Mouse (Mus musculus): ENCODE results near the gene Khk.

Gene Khk

DNA sequence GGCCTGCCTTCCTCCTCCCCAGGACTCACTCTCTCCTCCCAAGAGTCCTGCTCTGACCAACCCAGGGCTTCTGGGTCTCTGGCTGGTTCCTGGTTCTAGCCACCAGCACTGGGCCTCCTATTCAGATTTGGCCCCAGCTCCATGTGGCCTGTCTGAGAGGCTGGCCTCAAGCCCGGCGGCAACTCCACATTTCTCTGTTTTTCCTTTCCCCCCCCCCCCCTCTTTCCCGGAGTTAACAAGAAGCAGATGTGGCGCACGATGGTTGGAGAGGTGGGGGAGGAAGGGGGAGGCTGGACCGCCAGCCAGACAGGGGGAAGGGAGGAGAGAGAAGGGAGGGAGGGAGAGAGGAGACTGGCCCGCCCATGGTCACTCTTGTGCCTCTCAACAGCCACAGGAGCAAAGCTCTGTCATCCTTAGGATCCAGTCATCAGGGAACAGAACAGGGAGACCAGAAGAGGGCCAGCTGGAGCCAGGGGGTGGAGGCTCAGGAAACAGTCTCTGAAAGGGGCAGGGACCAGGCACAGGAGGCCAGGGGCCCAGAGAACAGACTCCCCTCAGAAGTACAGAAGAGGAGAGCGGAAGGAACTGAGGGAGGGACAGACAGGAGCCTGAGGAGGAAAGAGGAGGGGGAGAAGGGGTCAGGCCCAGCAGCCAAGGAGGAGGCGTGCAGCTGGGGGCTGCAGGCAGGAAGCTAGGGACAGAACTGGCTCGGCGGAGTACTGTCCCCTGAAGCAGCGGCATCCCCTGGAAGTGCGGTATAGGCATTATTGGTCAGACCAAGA lies 8.0 kb upstream of the Khk start, which contains the start of gene Emilin1:
Gene Emilin1, plus strand, starts transcription at position 343 of the 782 bp plus-strand sequence.
- no peak for DNase-seq (ENCODE audit: low read depth, low spot score)

DNA sequence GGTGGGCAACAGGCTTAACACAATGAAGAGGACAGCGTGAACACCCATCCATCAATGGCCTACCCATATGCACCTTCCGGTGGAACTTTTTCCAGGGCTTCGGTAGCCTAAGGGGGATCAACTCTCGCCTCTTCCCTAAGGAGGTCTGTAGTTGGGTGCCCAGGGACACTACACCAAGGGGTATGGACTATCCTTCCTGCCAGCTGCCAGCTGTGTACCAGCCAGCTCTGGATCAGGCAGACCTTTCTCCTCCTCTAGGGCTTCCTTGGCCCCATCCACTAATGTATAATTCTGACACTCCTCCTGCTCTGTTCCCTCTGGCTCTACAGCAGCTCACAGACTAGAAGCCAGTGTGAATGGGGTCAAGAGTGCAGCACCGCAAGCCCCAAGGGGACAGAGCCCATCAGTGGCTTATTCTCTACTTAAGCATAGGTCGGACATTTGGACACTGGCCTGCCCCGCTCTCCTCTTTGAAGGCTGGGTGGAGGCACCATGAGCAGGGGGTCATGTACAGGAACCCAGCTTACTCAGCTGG lies 7.1 kb upstream of the Khk start:
- no peak for DNase-seq (ENCODE audit: low read depth, low spot score)

- DNase-seq (ENCODE audit: low read depth, low spot score): no peak
Measured at GRCm38 (mm10) chr5:30914849-30915248, 6.4 kb upstream of the Khk start.

GRCm38 (mm10) chr5:30915456-30915855 lies 5.8 kb upstream of the Khk start:
- no peak for DNase-seq (ENCODE audit: low read depth, low spot score)

DNA sequence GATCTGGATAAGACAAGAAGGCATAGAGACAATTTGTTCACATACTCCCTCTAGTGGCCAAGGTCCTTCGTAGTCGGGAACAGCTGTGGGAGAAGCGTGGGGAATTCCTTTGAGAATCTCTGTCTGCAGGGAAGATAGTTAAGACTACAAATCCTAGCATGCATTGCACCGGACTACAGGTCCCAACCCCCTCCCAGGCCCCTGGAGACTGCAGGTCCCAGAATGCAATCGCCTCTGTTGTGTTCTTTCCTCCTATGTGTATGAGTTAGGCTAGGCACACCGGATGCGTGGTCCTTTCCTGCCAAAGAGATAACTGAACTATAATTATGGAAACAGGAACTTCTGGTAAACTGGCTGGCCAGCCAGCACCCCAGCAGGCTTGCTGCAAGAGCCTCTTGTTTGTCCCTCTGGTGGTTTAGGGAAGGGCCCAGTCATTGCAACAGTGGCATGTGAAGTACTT lies 5.2 kb upstream of the Khk start:
- peak; percentile 54 for DNase-seq (ENCODE audit: low read depth, low spot score)

DNA sequence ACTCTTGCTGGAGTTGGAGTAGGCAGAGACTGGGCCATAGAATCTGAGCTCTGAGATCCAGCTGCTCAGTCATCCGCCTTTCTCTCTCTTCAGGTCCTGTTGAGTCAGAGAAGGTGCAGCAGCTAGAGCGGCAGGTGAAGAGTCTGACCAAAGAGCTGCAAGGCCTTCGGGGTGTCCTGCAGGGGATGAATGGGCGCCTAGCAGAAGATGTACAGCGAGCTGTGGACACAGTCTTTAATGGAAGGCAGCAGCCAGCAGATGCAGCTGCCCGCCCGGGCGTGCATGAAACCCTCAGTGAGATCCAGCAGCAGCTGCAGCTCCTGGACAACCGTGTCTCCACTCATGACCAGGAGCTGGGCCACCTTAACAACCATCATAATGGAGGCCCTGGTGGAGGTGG lies 4.4 kb upstream of the Khk start:
- no peak for DNase-seq (ENCODE audit: low read depth, low spot score)

- no peak for DNase-seq (ENCODE audit: low read depth, low spot score)
Measured at GRCm38 (mm10) chr5:30917348-30917747, 3.9 kb upstream of the Khk start.

DNA sequence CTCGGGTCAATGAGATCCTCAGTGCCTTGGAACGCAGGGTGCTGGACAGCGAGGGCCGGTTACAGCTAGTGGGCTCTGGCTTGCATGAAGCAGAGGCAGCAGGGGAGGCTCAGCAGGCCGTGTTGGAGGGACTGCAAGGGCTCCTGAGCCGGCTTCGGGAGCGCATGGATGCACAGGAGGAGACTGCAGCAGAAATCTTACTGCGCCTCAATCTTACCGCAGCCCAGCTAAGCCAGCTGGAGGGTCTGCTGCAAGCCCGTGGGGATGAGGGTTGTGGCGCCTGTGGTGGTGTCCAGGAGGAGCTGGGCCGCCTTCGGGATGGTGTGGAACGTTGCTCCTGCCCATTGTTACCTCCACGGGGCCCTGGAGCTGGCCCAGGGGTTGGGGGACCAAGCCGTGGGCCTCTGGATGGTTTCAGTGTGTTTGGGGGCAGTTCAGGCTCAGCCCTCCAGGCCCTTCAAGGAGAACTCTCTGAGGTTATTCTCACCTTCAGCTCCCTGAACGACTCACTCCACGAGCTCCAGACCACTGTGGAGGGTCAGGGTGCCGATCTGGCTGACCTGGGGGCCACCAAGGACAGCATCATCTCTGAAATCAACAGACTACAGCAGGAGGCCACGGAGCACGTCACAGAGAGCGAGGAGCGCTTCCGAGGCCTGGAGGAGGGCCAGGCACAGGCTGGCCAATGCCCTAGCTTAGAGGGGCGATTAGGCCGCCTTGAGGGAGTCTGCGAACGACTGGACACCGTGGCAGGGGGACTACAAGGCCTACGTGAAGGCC lies 3.1 kb upstream of the Khk start:
- DNase-seq (ENCODE audit: low read depth, low spot score): no peak

- no peak for DNase-seq (ENCODE audit: low read depth, low spot score)
Measured at GRCm38 (mm10) chr5:30918691-30919090, 2.5 kb upstream of the Khk start.

DNA sequence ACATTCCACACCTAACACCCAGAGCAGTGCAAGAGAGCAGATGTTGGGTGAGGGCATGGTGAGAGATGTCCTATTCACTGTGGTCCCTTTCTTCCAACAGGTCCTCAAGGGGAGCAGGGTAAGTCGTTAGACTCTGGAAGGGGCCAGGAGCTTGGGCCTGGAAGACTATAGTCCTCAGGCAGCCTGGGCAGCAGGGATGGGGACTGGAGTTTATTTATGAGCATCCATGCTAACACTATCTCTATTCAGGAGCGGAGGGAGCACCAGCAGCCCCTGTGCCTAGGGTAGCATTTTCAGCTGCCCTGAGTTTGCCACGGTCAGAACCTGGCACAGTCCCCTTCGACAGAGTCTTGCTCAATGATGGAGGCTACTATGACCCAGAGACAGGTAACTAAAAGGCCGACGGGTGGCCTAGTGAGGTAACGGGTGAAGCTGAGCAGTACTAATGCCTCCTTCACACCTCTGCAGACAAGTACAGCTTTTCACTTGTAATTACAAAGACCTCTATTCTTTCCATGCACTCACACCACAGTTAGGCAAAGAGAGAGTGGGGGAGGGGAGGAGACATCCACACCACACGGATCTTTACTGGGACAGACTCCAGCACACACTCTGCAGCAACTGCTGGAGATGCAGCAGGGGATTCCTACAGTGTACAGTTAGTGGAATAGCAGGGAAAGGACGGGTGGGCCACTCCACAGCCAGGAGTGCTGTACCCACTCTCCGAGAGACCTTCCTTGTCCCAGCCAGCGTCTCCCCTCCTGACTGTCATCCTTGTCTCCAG lies 1.2 kb upstream of the Khk start:
- no peak for DNase-seq (ENCODE audit: low read depth, low spot score)

DNA sequence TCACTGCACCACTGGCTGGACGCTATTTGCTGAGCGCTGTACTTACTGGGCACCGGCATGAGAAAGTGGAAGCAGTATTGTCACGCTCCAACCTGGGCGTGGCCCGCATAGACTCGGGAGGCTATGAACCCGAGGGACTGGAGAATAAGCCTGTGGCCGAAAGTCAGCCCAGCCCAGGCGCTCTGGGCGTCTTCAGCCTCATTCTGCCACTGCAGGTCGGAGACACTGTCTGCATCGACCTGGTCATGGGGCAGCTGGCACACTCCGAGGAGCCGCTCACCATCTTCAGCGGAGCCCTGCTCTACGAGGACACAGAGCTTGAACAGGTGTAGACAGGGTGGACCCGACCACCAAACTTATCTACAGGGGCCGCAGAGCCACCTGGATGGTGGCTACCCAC lies 610 bp upstream of the Khk start:
- DNase-seq (ENCODE audit: low read depth, low spot score): no peak

- DNase-seq (ENCODE audit: low read depth, low spot score): no peak
Measured at GRCm38 (mm10) chr5:30922581-30923041, 1.4 kb downstream of the Khk start.

DNA sequence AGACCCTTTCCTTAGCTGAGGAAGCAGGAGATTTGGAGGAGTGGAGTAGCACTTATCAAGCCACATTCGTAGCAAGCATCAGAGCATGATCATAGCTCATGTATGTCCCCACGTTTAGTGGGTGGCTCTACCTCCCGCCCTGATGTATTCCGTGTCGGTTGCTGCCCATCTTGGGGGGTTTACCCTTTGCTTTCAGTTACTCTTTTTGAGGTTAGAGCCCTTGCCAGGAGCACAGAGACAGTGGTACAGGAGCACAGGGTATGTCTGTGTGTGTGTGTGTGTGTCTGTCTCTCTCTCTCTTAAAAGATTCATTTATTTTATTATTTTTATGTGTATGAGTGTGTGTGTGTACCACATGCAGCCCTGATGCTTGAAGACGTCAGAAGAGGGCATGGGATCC lies 1.9 kb downstream of the Khk start:
- no peak for DNase-seq (ENCODE audit: low read depth, low spot score)

GRCm38 (mm10) chr5:30924614-30925013 lies 3.4 kb downstream of the Khk start:
- DNase-seq (ENCODE audit: low read depth, low spot score): no peak

- DNase-seq (ENCODE audit: low read depth, low spot score): no peak
Measured at GRCm38 (mm10) chr5:30925217-30925616, 4.0 kb downstream of the Khk start.

- no peak for DNase-seq (ENCODE audit: low read depth, low spot score)
Measured at GRCm38 (mm10) chr5:30926073-30926472, 4.8 kb downstream of the Khk start.

DNA sequence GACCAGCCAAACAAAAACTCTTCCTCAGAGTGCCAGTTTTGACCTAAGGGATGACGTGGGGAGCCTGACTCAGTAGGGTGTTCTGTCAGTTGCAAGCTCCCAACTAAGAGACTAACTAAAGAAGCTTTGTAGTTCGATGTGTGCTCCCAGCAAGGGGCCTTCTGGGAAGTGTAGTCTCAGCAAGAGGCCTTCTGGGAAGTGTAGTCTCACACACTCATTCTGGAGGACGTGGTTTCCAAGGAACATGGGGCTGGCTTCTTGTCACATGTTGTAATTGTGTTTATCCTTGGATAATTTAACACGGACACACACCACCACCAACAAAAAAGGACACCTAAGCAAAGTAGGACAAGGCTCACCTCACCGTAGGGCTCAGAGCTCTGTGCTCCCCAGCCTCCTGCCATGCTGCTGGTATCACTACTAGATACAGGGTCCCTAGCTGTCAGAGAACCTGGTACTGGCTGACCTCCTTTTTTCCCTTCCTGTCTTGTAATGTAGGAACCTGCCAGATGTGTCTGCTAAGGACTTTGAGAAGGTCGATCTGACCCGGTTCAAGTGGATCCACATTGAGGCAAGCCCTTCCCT lies 6.8 kb downstream of the Khk start:
- DNase-seq (ENCODE audit: low read depth, low spot score): no peak

DNA sequence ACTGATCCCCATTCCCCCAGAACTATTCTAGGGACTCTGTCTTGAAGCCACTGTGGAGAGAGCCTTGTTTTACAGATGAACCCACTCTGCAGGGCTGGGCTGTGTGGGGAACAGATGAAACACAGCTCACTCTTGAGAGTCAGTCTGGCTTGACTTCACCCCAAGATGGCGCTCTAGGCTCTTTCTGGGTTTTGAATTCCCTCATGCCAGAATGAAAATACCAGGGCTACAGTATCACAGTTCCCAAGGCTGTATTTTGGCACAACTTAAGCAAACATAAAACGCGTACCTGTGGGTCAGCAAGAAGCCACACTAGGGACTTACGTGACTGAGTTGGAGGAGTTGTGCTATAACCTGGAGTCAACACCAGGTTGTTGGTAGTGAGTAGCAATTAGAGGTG lies 8.9 kb downstream of the Khk start:
- DNase-seq (ENCODE audit: low read depth, low spot score): no peak

GRCm38 (mm10) chr5:30930846-30931245 lies 9.6 kb downstream of the Khk start:
- no peak for DNase-seq (ENCODE audit: low read depth, low spot score)

DNA sequence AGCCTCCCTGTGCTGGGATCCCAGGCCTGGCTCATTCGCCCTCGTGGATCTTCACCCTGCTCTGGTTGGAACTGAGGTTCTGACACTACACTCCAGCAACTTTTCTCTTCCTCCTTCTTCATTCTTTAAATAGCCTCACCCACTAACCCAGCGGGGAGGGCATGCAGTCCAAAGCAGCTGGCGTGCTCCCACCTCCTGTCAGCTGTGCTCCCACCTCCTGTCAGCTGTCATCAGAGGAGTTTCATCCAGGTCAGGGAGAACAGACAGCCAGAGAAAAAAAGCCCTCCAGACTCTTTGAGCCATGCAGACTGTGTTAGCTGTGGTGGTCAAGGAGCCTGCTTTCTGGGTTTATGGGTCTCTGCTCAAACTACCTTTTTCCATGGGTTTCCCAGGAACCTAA lies 10.1 kb downstream of the Khk start:
- no peak for DNase-seq (ENCODE audit: low read depth, low spot score)

GRCm38 (mm10) chr5:30933705-30934104 lies 12.5 kb downstream of the Khk start:
- DNase-seq (ENCODE audit: low read depth, low spot score): no peak

All from c-Kit-negative CD71-positive TER-119-positive erythroid progenitor cells, embryonic 14.5 days (primary cell).